Mouse (Mus musculus) E14TG2a.4 (cell line): ENCODE data around the gene Snap25.

Source experiments
- H3K27me3 ChIP-seq: 2 replicates; pipeline ENCODE4 v1.6.1; 2014; ENCODE audit warnings: low read length, control low read depth; ENCODE audit not compliant: insufficient read depth
- H3K36me3 ChIP-seq: 2 replicates; pipeline ENCODE4 v1.6.1; 2014; ENCODE audit warnings: low read length, control low read depth; ENCODE audit not compliant: insufficient read depth
- H3K4me1 ChIP-seq: replicated peaks from 2 replicates; pipeline ENCODE4 v1.6.1; 2014; ENCODE audit warnings: low read depth, low read length, control low read depth
- H3K4me3 ChIP-seq: replicated peaks from 2 replicates; pipeline ENCODE4 v1.5.1; 2014; ENCODE audit warnings: mild to moderate bottlenecking, low read length
- H3K9me3 ChIP-seq: 2 replicates; pipeline ENCODE4 v1.6.1; 2014; ENCODE audit warnings: low read length, control low read depth
- CTCF ChIP-seq: conservative IDR thresholded peaks from 2 replicates; pipeline ENCODE4 v1.5.1; 2014; ENCODE audit warnings: low read length
- NANOG ChIP-seq: IDR thresholded peaks from 2 replicates; pipeline ENCODE4 v1.6.1; 2014; ENCODE audit warnings: borderline replicate concordance, low read length, mixed read lengths
- POU5F1 ChIP-seq: IDR thresholded peaks from 2 replicates; pipeline ENCODE4 v1.6.1; 2014; ENCODE audit warnings: low read length, borderline replicate concordance

Gene Snap25

GRCm38 (mm10) chr2:136784310-136784709 is 71.1 kb downstream of the Snap25 start:
- Histone ChIP-seq H3K27me3 (no peaks in the 10 kb centered on the region), H3K9me3 (no peaks in the 10 kb centered on the region), H3K4me3 (no peak overlapping the region), H3K4me1 (peaks cover 3% of the 10 kb centered on the region), H3K36me3 (no peaks in the 10 kb centered on the region)
- TF ChIP-seq POU5F1 (no peak), CTCF (no peak), NANOG (no peak)

DNA sequence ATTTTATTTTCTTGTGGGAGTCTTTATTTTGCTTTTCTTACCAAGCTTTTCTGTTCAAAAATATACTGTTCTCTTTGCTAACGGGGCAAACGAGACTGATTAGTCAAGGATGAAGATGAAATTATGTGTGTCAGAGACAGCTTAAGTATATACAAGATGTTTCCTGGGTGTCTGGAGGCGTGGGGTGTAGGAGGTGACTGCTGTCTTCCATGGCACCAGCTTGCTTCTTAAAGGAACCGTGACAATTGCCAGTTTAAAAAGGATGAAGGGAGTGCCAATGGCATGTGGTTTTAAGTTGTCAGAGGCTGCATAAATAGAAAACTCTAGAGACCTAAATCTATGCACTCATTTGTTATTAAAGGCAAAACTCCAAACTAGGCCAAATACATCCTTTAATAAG is 75.1 kb downstream of the Snap25 start:
- peaks cover 6% of the 10 kb centered on the region; the same call in 1 of the 2 replicates for H3K4me1 ChIP-seq
- no peak overlapping the region for H3K4me3 ChIP-seq
- TF ChIP-seq POU5F1 (no peak), CTCF (no peak), NANOG (no peak)
- no peaks in the 10 kb centered on the region for H3K36me3 ChIP-seq
- H3K9me3 ChIP-seq, result no peaks in the 10 kb centered on the region
- H3K27me3 ChIP-seq, result no peaks in the 10 kb centered on the region

DNA sequence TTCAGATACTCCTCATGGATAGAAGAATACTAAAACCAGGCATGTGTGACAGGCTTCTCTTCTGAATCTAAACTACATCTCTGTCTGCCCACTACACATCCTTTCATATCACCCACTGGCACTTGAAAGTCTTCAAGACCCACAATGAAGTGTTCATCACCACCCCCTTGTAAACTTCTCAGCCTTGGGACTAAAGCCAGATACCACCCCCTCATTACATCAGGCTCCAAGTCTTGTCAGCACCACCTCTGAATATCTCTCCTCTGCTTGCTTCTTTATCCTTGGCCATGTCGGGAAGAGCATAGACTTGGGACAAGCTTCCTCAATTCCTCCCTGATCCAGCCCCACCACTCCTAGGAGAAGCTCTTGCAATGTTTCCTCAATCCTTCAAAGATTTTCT is 83.3 kb downstream of the Snap25 start:
- Histone ChIP-seq H3K9me3 (no peaks in the 10 kb centered on the region), H3K4me3 (no peak overlapping the region), H3K4me1 (no peaks in the 10 kb centered on the region), H3K27me3 (no peaks in the 10 kb centered on the region; the same call in 1 of the 2 replicates), H3K36me3 (no peaks in the 10 kb centered on the region)
- TF ChIP-seq POU5F1 (no peak), NANOG (no peak), CTCF (no peak)

GRCm38 (mm10) chr2:136798887-136799430 is 85.7 kb downstream of the Snap25 start:
- Histone ChIP-seq H3K27me3 (no peaks in the 10 kb centered on the region; the same call in 1 of the 2 replicates), H3K9me3 (no peaks in the 10 kb centered on the region), H3K36me3 (no peaks in the 10 kb centered on the region), H3K4me1 (no peaks in the 10 kb centered on the region), H3K4me3 (no peak overlapping the region)
- TF ChIP-seq CTCF (no peak), NANOG (no peak), POU5F1 (no peak)

DNA sequence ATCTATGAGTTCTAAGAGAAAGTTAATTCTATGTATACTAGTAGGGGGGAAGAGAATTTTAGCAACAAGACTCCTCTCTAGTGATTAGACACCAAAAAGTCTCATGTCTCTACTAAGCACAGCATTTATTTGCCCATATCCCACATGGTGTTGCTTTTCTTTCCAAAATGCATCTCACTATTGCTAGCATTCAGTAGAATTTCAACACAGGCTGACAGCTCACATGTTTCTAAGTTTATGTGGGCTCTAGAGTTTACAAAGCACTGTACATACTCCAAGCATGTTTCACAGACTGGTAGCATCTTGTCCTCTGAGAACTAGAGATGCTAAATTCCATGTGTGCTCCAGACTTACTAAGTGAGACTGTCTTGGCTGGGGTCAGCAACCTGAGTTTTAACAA is 87.8 kb downstream of the Snap25 start:
- no peaks in the 10 kb centered on the region for H3K9me3 ChIP-seq
- H3K4me3 ChIP-seq, result no peak overlapping the region
- H3K27me3 ChIP-seq, result no peaks in the 10 kb centered on the region; the same call in 1 of the 2 replicates
- TF ChIP-seq NANOG, result no peak
- H3K4me1 ChIP-seq, result no peaks in the 10 kb centered on the region
- H3K36me3 ChIP-seq, result no peaks in the 10 kb centered on the region

- no peaks in the 10 kb centered on the region; the same call in 1 of the 2 replicates for H3K27me3 ChIP-seq
- H3K36me3 ChIP-seq, result no peaks in the 10 kb centered on the region
- no peak overlapping the region for H3K4me3 ChIP-seq
- no peaks in the 10 kb centered on the region for H3K9me3 ChIP-seq
- H3K4me1 ChIP-seq, result no peaks in the 10 kb centered on the region
- no peak for TF ChIP-seq POU5F1
- no peak for TF ChIP-seq NANOG
- no peak for TF ChIP-seq CTCF
Observed at GRCm38 (mm10) chr2:136802076-136802475, 88.8 kb downstream of the Snap25 start.

DNA sequence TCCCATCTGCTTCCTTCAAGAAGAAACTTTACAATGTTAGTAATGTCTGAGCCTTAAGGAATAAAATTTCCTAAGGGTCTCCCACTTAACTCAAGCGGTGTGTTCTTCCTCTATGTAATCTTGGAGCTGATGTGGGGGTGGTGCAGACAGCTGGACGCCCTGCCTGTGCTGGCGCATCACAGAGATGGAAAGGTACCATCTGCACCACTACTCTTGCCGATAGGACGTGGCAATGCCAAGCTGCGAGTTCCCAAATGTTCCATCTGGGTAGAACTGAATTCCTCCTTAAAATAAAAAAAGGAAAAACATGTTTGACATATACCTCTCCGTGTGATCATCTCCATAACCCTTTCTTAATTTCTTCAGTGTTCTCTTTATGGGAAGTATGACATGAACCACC is 89.9 kb downstream of the Snap25 start:
- Histone ChIP-seq H3K9me3 (no peaks in the 10 kb centered on the region), H3K4me1 (no peaks in the 10 kb centered on the region), H3K4me3 (no peak overlapping the region), H3K36me3 (no peaks in the 10 kb centered on the region), H3K27me3 (no peaks in the 10 kb centered on the region)
- TF ChIP-seq CTCF (no peak), POU5F1 (no peak), NANOG (no peak)

GRCm38 (mm10) chr2:136807992-136808726 is 94.9 kb downstream of the Snap25 start:
- no peaks in the 10 kb centered on the region for H3K4me1 ChIP-seq
- H3K27me3 ChIP-seq, result no peaks in the 10 kb centered on the region
- H3K36me3 ChIP-seq, result no peaks in the 10 kb centered on the region
- no peak for TF ChIP-seq POU5F1
- no peak for TF ChIP-seq CTCF
- TF ChIP-seq NANOG, result no peak
- peaks cover 18% of the 10 kb centered on the region for H3K9me3 ChIP-seq
- H3K4me3 ChIP-seq, result no peak overlapping the region

GRCm38 (mm10) chr2:136811331-136811730 is 98.1 kb downstream of the Snap25 start:
- no peaks in the 10 kb centered on the region for H3K27me3 ChIP-seq
- no peaks in the 10 kb centered on the region for H3K36me3 ChIP-seq
- H3K9me3 ChIP-seq, result peaks cover 18% of the 10 kb centered on the region
- TF ChIP-seq CTCF (no peak), NANOG (no peak), POU5F1 (no peak)
- no peak overlapping the region for H3K4me3 ChIP-seq
- no peaks in the 10 kb centered on the region for H3K4me1 ChIP-seq
